10 mouse cellular contexts compared by ENCODE assay signal in the genomic region with DNA sequence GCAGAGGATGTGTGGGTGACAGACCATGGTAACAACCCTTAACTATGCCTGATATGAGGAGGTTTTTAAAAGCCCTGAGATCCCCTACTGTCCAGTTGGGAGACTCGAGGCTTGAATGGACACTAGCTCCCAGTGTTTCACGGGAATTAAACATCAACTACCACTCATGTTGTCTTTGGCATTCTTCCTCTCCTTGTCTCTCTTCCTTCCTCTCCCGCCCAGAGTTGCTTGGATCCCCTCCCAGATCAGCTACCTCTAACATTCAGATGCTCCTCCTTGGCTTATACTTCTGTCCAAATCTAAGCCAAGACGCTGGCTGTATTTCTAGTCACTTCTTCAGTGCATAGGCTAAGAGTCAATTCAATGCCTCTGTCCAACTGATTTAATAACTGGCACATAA. TPM values are rescaled to one million over a fixed set of nuclear protein-coding genes. Genes with fewer than 3 reads are reported as not detected.
DNase-seq lines count a peak whose midpoint lies in the region; ATAC-seq lines count a peak whose summit lies in the region.
"Had no signal": no experiment of that assay in that cellular context is flagged by ENCODE, and none has a peak within 500 bp of the region (broad histone marks: within the 10 kb centered on the region; RNA-seq: fewer than 3 reads in every experiment).

No protein-coding gene starts in this region.

- H3K27me3 ChIP-seq in hindbrain, embryonic 16.5 days (replicated peaks; ENCODE audit: control insufficient read depth, insufficient read depth, low read length), result no peaks in the 10 kb centered on the region
- no peaks in the 10 kb centered on the region for H3K27me3 ChIP-seq in hindbrain, embryonic 14.5 days (ENCODE audit: control insufficient read depth, insufficient read depth, low read length)
- 0 out of 2 replicates have a peak, but pooled peaks cover 6% of the 10 kb centered on the region for H3K27me3 ChIP-seq in heart, embryonic 14.5 days (ENCODE audit: control insufficient read depth, insufficient read depth, low read length)
- H3K27me3 ChIP-seq: embryonic facial prominence, embryonic 15.5 days; megakaryocyte, embryonic 14.5 days had no signal

- H3K9me3 ChIP-seq in hindbrain, embryonic 16.5 days (ENCODE audit: control insufficient read depth, low read length), result no peaks in the 10 kb centered on the region
- no peaks in the 10 kb centered on the region for H3K9me3 ChIP-seq in hindbrain, embryonic 14.5 days (ENCODE audit: control insufficient read depth, low read length)
- H3K9me3 ChIP-seq in heart, embryonic 14.5 days (ENCODE audit: control insufficient read depth, low read length), result peaks cover 11% of the 10 kb centered on the region
- H3K9me3 ChIP-seq: embryonic facial prominence, embryonic 15.5 days had no signal

- H3K4me2 ChIP-seq in hindbrain, embryonic 16.5 days (ENCODE audit: low read length), result no peak overlapping the region
- H3K4me2 ChIP-seq in hindbrain, embryonic 14.5 days (replicated peaks), result no peak overlapping the region
- H3K4me2 ChIP-seq in heart, embryonic 14.5 days (ENCODE audit: low read length), result no peak overlapping the region
- H3K4me2 ChIP-seq: embryonic facial prominence, embryonic 15.5 days had no signal

- ATAC-seq in hindbrain, embryonic 16.5 days, result peak; percentile 65
- ATAC-seq in hindbrain, embryonic 14.5 days (ENCODE audit: low FRiP score), result no peak
- ATAC-seq in heart, embryonic 14.5 days (ENCODE audit: insufficient number of reproducible peaks, insufficient read depth, low FRiP score, low read depth), result peak; percentile 39; the same call in 1 of the 2 replicates

- H3K27ac ChIP-seq in hindbrain, embryonic 16.5 days (ENCODE audit: low read depth, low read length), result no peak overlapping the region
- H3K27ac ChIP-seq in hindbrain, embryonic 14.5 days, result no peak overlapping the region
- 0 out of 2 replicates have a peak overlapping the region, but pooled peaks have one; percentile 47 for H3K27ac ChIP-seq in brown adipose tissue, adult 24 weeks (replicated peaks; ENCODE audit: low read depth, low read length)
- peak overlapping the region; percentile 38 to 39 for H3K27ac ChIP-seq in heart, embryonic 14.5 days (replicated peaks in 1 of 2; ENCODE audit: control insufficient read depth in 1 of 2, insufficient read depth in 1 of 2, low read depth in 2 of 2, low read length in 2 of 2)

- no peaks in the 10 kb centered on the region for H3K4me1 ChIP-seq in hindbrain, embryonic 16.5 days (ENCODE audit: control insufficient read depth, insufficient read depth, low read depth, low read length)
- H3K4me1 ChIP-seq in hindbrain, embryonic 14.5 days (replicated peaks; ENCODE audit: control insufficient read depth, insufficient read depth, low read length), result no peaks in the 10 kb centered on the region
- peaks cover 8% of the 10 kb centered on the region; the same call in 1 of the 2 replicates for H3K4me1 ChIP-seq in brown adipose tissue, adult 24 weeks (ENCODE audit: control insufficient read depth, insufficient read depth, insufficient read length, low read length)
- no peaks in the 10 kb centered on the region for H3K4me1 ChIP-seq in heart, embryonic 14.5 days (ENCODE audit: control insufficient read depth in 2 of 2, insufficient read depth in 2 of 2, low read length in 2 of 2)
- H3K4me1 ChIP-seq: megakaryocyte, embryonic 14.5 days had no signal

- H3K36me3 ChIP-seq in hindbrain, embryonic 16.5 days (ENCODE audit: control insufficient read depth, insufficient read depth, low read length), result no peaks in the 10 kb centered on the region
- H3K36me3 ChIP-seq in hindbrain, embryonic 14.5 days (replicated peaks; ENCODE audit: control insufficient read depth, insufficient read depth), result no peaks in the 10 kb centered on the region
- no peaks in the 10 kb centered on the region for H3K36me3 ChIP-seq in heart, embryonic 14.5 days (ENCODE audit: control insufficient read depth, insufficient read depth, low read length)
- H3K36me3 ChIP-seq: G1E had no signal

- H3K9ac ChIP-seq in hindbrain, embryonic 16.5 days (ENCODE audit: low read depth, low read length), result no peak overlapping the region
- H3K9ac ChIP-seq in hindbrain, embryonic 14.5 days, result no peak overlapping the region
- H3K9ac ChIP-seq in heart, embryonic 14.5 days (ENCODE audit: low read length), result no peak overlapping the region
- H3K9ac ChIP-seq: embryonic facial prominence, embryonic 15.5 days had no signal

- no peak for DNase-seq in hindbrain, embryonic 14.5 days (ENCODE audit: low spot score)
- DNase-seq in kidney, postnatal 36 days, result peak; percentile 55 to 64
- DNase-seq in layer of hippocampus, adult 9-10 months (ENCODE audit: low spot score), result no peak
- DNase-seq in retina, postnatal 1 day, result no peak

- 69% methylated on average over 4 of the region's 4 CpGs for WGBS in hindbrain, embryonic 16.5 days
- 81% methylated on average over 4 of the region's 4 CpGs for WGBS in hindbrain, embryonic 14.5 days
- WGBS in heart, embryonic 14.5 days, result 51% methylated on average over 4 of the region's 4 CpGs

- no peak overlapping the region for H3K4me3 ChIP-seq in hindbrain, embryonic 16.5 days (ENCODE audit: low read length)
- no peak overlapping the region for H3K4me3 ChIP-seq in hindbrain, embryonic 14.5 days (replicated peaks; ENCODE audit: low read length)
- no peak overlapping the region for H3K4me3 ChIP-seq in brown adipose tissue, adult 24 weeks (ENCODE audit: insufficient read depth, low read depth, low read length)
- H3K4me3 ChIP-seq in heart, embryonic 14.5 days (ENCODE audit: control insufficient read depth in 1 of 2, insufficient read depth in 1 of 2, low read depth in 1 of 2, low read length in 2 of 2), result no peak overlapping the region
- H3K4me3 ChIP-seq: embryonic facial prominence, embryonic 15.5 days; megakaryocyte, embryonic 14.5 days had no signal

RNA-seq across cellular contexts. Expression of a gene that starts 9.9 kb away (rescaled TPM):
- 1.2 and 1.5 TPM in 2 replicates for polyA plus RNA-seq in hindbrain, embryonic 16.5 days (2015; fragmentation: Nextera tagmentation; extraction: Ambion mirVana)
- polyA plus RNA-seq in hindbrain, embryonic 14.5 days (2014; fragmentation: Nextera tagmentation; extraction: Ambion mirVana), result 0.62 and 0.64 TPM in 2 replicates
- 4.0 and 6.5 TPM in 2 replicates for polyA plus RNA-seq in brown adipose tissue, adult 24 weeks (2012; ENCODE audit: insufficient read depth, insufficient read length, missing spikeins)
- 2.4 and 2.8 TPM in 2 replicates for polyA plus RNA-seq in heart, embryonic 14.5 days (2014; fragmentation: Nextera tagmentation; extraction: Ambion mirVana)
- polyA plus RNA-seq: G1E had no signal

Comparison
In these comparisons a context has a peak if more than half of its experiments do, and no peak if none do; other contexts are left out.
1. H3K27ac ChIP-seq: peak in brown adipose tissue, adult 24 weeks (single experiment) and heart, embryonic 14.5 days (2 of 2); none in hindbrain, embryonic 16.5 days (single experiment) and hindbrain, embryonic 14.5 days (single experiment).
2. DNase-seq: peak in kidney, postnatal 36 days (2 of 2); none in hindbrain, embryonic 14.5 days (single experiment), layer of hippocampus, adult 9-10 months (single experiment) and retina, postnatal 1 day (single experiment).